Mouse (Mus musculus): ENCODE measurements around the gene Ube2v1.

DNA sequence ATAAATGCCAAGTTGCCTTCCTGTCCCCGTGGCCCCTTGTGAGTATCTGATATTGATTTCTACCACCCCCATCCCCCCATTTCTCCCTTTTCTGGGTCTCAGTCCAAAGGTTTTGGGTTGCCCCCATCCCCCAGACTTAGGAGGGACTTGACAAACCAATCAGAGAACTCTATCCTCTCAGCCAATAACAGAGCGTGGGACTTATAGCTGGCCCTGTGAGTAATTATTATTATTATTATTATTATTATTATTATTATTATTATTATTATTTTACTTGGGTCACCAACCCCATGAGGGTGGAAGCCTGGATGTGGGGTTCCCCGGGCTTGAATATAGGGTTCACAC lies 66.6 kb downstream of the Ube2v1 start:
- TF ChIP-seq CTCF (IDR thresholded peaks at IDR 0.05; ENCODE audit: low read depth) = no peak
- TF ChIP-seq EP300 (IDR thresholded peaks at IDR 0.05; ENCODE audit: low read depth) = no peak
